Mouse (Mus musculus) frontal cortex, postnatal 36 days (tissue): Measurements from ENCODE around the gene Akr1b7.

Source experiments
- DNase-seq, 2 experiments: peaks; one replicate each; pipeline ENCODE4 v3.0.0; 2022; ENCODE audit warnings: low spot score in 2 of 2

Gene Akr1b7

GRCm38 (mm10) chr6:34439006-34439405 lies 26.9 kb downstream of the Akr1b7 start:
- no peak for DNase-seq

GRCm38 (mm10) chr6:34441556-34442257 lies 29.6 kb downstream of the Akr1b7 start:
- no peak for DNase-seq

GRCm38 (mm10) chr6:34443791-34444190 lies 31.7 kb downstream of the Akr1b7 start:
- no peak for DNase-seq

GRCm38 (mm10) chr6:34447961-34448360 lies 35.8 kb downstream of the Akr1b7 start:
- DNase-seq, result peak; percentile 77 to 86

GRCm38 (mm10) chr6:34448696-34449095 lies 36.6 kb downstream of the Akr1b7 start:
- no peak for DNase-seq

- no peak for DNase-seq
These were observed 41.0 kb downstream of the Akr1b7 start for GRCm38 (mm10) chr6:34452963-34453770.

GRCm38 (mm10) chr6:34459456-34459855 lies 47.3 kb downstream of the Akr1b7 start:
- DNase-seq, result no peak

- no peak for DNase-seq
These were observed 48.5 kb downstream of the Akr1b7 start for GRCm38 (mm10) chr6:34460651-34461050.

- no peak for DNase-seq
These were observed 51.4 kb downstream of the Akr1b7 start for GRCm38 (mm10) chr6:34463582-34463981.

GRCm38 (mm10) chr6:34471434-34472110 lies 59.4 kb downstream of the Akr1b7 start:
- no peak for DNase-seq
